Mouse (Mus musculus) erythroblast, embryonic 14.5 days (primary cell): ENCODE data around the gene Cst13.

Experiments used
- GATA1 ChIP-seq: IDR thresholded peaks from 2 replicates; pipeline ENCODE4 v1.6.1; 2012; ENCODE audit warnings: low read length, inconsistent platforms, mixed read lengths
- TAL1 ChIP-seq: IDR thresholded peaks from 3 replicates; pipeline ENCODE4 v1.6.1; 2012; ENCODE audit warnings: low read length, inconsistent platforms, mixed read lengths

DNA sequence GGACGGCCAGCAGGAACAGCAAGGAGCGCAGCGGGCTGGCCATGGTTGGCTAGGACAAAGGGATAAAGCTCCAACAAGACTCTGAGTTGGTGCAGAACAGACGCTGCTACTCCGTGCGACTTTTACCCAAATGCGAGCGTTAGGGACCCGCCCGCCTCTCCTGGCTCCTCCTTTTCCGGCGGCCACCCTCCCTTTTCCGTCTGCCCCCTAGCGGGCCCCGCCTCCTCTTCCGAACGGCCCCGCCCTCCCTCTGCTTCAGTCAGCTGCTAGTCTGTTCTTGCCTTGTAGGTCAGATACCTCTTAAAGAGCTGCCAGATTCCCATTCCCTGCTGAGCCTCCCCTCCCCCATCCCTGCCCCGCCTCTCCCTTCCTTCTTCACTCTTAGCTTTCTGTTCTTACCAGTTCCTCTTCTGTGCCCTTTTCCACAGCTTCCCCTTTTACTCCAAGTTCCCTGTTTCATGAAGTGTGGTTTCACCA lies 55.5 kb downstream of the Cst13 start, which contains the start of gene Cst3:
- no peak for TF ChIP-seq GATA1
- TF ChIP-seq TAL1: no peak
